Mouse (Mus musculus) ES-E14 (cell line): Measurements from ENCODE around the gene Nr2f2.

ENCODE experiments used
- HCFC1 ChIP-seq: IDR thresholded peaks from 2 replicates; pipeline ENCODE4 v1.6.1; 2012; ENCODE audit warnings: low read length, inconsistent platforms, borderline replicate concordance; ENCODE audit not compliant: insufficient read depth
- ZC3H11A ChIP-seq: IDR thresholded peaks from 2 replicates; pipeline ENCODE4 v1.6.1; 2012; ENCODE audit warnings: low read depth, mild to moderate bottlenecking, inconsistent platforms, low read length, borderline replicate concordance
- ZNF384 ChIP-seq: IDR thresholded peaks from 2 replicates; pipeline ENCODE4 v1.6.1; 2012; ENCODE audit warnings: low read depth, low read length, inconsistent platforms

DNA sequence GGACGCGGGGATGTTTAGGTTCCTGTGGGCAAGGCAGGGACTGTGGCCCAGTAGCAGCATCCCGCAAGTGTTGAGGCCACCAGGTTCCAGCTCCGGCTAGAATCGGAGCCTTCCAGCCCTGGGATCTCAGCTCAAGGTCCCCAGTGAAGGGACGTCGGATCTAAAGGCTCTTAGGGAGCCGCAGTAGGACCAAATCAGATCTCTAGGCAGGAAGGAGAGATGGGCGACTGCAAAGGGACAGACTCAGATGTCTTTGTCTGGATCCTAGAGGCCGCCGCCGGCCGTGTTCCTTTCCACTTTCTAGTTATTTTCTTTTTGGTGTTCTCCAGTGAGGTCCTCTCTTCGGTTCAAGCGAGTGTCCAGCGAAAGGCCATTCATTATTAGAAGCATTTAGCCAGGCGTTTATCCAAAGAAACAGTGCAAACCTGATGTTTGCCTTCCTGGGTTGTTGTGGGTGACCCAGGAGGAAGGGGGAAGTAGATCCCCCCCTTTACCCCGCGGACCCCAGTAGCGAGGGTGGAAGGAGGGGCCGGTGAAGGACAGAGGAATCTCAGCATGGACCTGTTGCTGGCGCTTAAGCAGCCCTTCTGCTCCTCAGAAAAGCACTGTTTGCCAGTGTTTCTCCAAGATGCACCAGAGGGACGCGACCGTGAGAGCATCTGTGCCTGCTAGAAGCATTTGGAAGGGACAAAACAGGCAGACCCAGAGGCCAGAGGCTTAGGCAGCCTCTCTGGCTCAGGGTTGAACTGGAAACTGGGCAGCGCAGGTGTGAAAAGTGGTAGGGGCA lies 34.3 kb downstream of the Nr2f2 start:
- TF ChIP-seq ZC3H11A: no peak
- TF ChIP-seq HCFC1: no peak
- no peak for TF ChIP-seq ZNF384
